Mouse (Mus musculus) common myeloid progenitor, adult 5-6 weeks (primary cell): ENCODE results near the gene Naa80. TPM values are rescaled to one million over a fixed set of nuclear protein-coding genes. Genes with fewer than 3 reads are reported as not detected.

ENCODE experiments used
- ATAC-seq: replicated peaks from 2 replicates; pipeline ENCODE4 v1.8.0; 2016; ENCODE audit warnings: low read depth, mild to moderate bottlenecking, moderate TSS enrichment, inconsistent platforms; ENCODE audit not compliant: poor library complexity, severe bottlenecking
- total RNA-seq: library from RNA; stranded (forward); fragments of 200-1000, 187-1606 nt; gene quantifications from 2 replicates; pipeline ENCODE4 v1.2.3, GENCODE M21; 2017

The Naa80 gene
- total RNA-seq, 1 experiment from 2014 or later = 13.3 TPM

GRCm38 (mm10) chr9:107631311-107631826, 52.7 kb downstream of the Naa80 start:
- ATAC-seq = no peak

- no peak for ATAC-seq
Observed at GRCm38 (mm10) chr9:107631861-107632260, 53.2 kb downstream of the Naa80 start.

GRCm38 (mm10) chr9:107632478-107632877, 53.8 kb downstream of the Naa80 start:
- ATAC-seq = peak; percentile 29

GRCm38 (mm10) chr9:107633091-107633660, 54.5 kb downstream of the Naa80 start:
- ATAC-seq = peak; percentile 61

Other genes starting within 250 kb of the Naa80 start
- 8.1 and 16.1 TPM in 2 replicates for gene Hemk1, start 240.5 kb upstream of the Naa80 start, total RNA-seq
- 0.23 and 0.44 TPM in 2 replicates for gene 6430571L13Rik, start 238.3 kb upstream of the Naa80 start, total RNA-seq
- gene Cacna2d2, start 179.3 kb upstream of the Naa80 start, total RNA-seq = 0.19 and 0.37 TPM in 2 replicates
- 15.1 and 17.2 TPM in 2 replicates for gene Tmem115, start 44.9 kb upstream of the Naa80 start, total RNA-seq
- 13.7 and 33.9 TPM in 2 replicates for gene Cyb561d2, start 36.7 kb upstream of the Naa80 start, total RNA-seq
- 12.8 and 15.2 TPM in 2 replicates for gene Nprl2, start 36.7 kb upstream of the Naa80 start, total RNA-seq
- not detected in 2 replicates for gene Zmynd10, start 31.6 kb upstream of the Naa80 start, total RNA-seq
- 29.3 and 37.4 TPM in 2 replicates for gene Rassf1, start 27.3 kb upstream of the Naa80 start, total RNA-seq
- gene Tusc2, start 15.6 kb upstream of the Naa80 start, total RNA-seq = 11.8 and 14.8 TPM in 2 replicates
- 6.9 and 7.2 TPM in 2 replicates for gene Hyal2, start 10.9 kb upstream of the Naa80 start, total RNA-seq
- gene Hyal1, start 2.0 kb upstream of the Naa80 start, total RNA-seq = 0.53 and 1.2 TPM in 2 replicates
- gene Hyal3, start 1.9 kb downstream of the Naa80 start, total RNA-seq = 0.87 and 3.9 TPM in 2 replicates
- 59.3 and 59.7 TPM in 2 replicates for gene Ifrd2, start 8.8 kb downstream of the Naa80 start, total RNA-seq
- gene Sema3b, start 30.3 kb downstream of the Naa80 start, total RNA-seq = not detected in 2 replicates
- gene Gnai2, start 56.5 kb downstream of the Naa80 start, total RNA-seq = 319 and 345 TPM in 2 replicates
- not detected in 2 replicates for gene Slc38a3, start 90.6 kb downstream of the Naa80 start, total RNA-seq
- gene Gnat1, start 100.8 kb downstream of the Naa80 start, total RNA-seq = not detected in 2 replicates
- gene Sema3f, start 131.6 kb downstream of the Naa80 start, total RNA-seq = 0.23 TPM in 1 of 2 replicates, not detected in the other
- 188 and 222 TPM in 2 replicates for gene Rbm5, start 192.1 kb downstream of the Naa80 start, total RNA-seq